Mouse (Mus musculus) ES-E14 (cell line): ENCODE measurements around the gene Ywhag. TPM values are rescaled to one million over a fixed set of nuclear protein-coding genes. Genes with fewer than 3 reads are reported as not detected.

ENCODE experiments used
- DNase-seq: peaks from one replicate; pipeline ENCODE4 v3.0.0-alpha.2; 2013; ENCODE audit warnings: low read depth, low spot score
- H3K27ac ChIP-seq: 2 replicates; pipeline ENCODE4 v1.5.1; 2012; ENCODE audit warnings: low read depth, mild to moderate bottlenecking, low read length, moderate library complexity, mixed read lengths; ENCODE audit not compliant: poor library complexity, insufficient read depth, severe bottlenecking
- H3K36me3 ChIP-seq: 2 replicates; pipeline ENCODE4 v1.6.1; 2012; ENCODE audit warnings: mild to moderate bottlenecking, low read length, moderate library complexity, mixed read lengths; ENCODE audit not compliant: control insufficient read depth, poor library complexity, insufficient read depth, severe bottlenecking
- H3K4me1 ChIP-seq, 2 experiments: fragments of 150-350 bp in 1 of 2; sonication (generic) in 1 of 2; 2 replicates each; pipeline ENCODE4 v1.6.1; 2012; ENCODE audit warnings: low read length in 2 of 2, mild to moderate bottlenecking in 1 of 2, mixed read lengths in 1 of 2; ENCODE audit not compliant: control insufficient read depth in 2 of 2, insufficient read depth in 2 of 2, poor library complexity in 1 of 2
- H3K4me3 ChIP-seq, 2 experiments: fragments of 150-350 bp in 1 of 2; sonication (generic) in 1 of 2; 2 replicates each; pipeline ENCODE4 v1.5.1; 2012; ENCODE audit warnings: low read length in 2 of 2, low read depth in 1 of 2, mild to moderate bottlenecking in 1 of 2, mixed read lengths in 1 of 2; ENCODE audit not compliant: insufficient read depth in 1 of 2, poor library complexity in 1 of 2, severe bottlenecking in 1 of 2
- H3K9ac ChIP-seq: 2 replicates; pipeline ENCODE4 v1.6.1; 2012; ENCODE audit warnings: low read depth, mild to moderate bottlenecking, low read length, mixed read lengths; ENCODE audit not compliant: poor library complexity, insufficient read depth, severe bottlenecking
- H3K9me3 ChIP-seq: fragments of 150-350 bp; sonication (generic); 2 replicates; pipeline ENCODE4 v1.6.1; 2012; ENCODE audit warnings: low read depth, mild to moderate bottlenecking, low read length; ENCODE audit not compliant: control insufficient read depth, insufficient read depth
- CHD2 ChIP-seq: IDR thresholded peaks from 2 replicates; pipeline ENCODE4 v1.6.1; 2014; ENCODE audit warnings: mild to moderate bottlenecking, low read depth, low read length, inconsistent platforms
- HCFC1 ChIP-seq: IDR thresholded peaks from 2 replicates; pipeline ENCODE4 v1.6.1; 2012; ENCODE audit warnings: low read length, inconsistent platforms, borderline replicate concordance; ENCODE audit not compliant: insufficient read depth
- MAFK ChIP-seq: IDR thresholded peaks from 2 replicates; pipeline ENCODE4 v1.6.1; 2014; ENCODE audit warnings: mild to moderate bottlenecking, low read depth, low read length, inconsistent platforms; ENCODE audit not compliant: insufficient read depth
- ZC3H11A ChIP-seq: IDR thresholded peaks from 2 replicates; pipeline ENCODE4 v1.6.1; 2012; ENCODE audit warnings: low read depth, mild to moderate bottlenecking, inconsistent platforms, low read length, borderline replicate concordance
- ZNF384 ChIP-seq: IDR thresholded peaks from 2 replicates; pipeline ENCODE4 v1.6.1; 2012; ENCODE audit warnings: low read depth, low read length, inconsistent platforms
- in situ Hi-C, 2 experiments: fragments of 600-800 bp; cut with MboI; formaldehyde crosslinking; loops; one replicate each; pipeline ENCODE4 v1.15.1; 2025; ENCODE audit warnings: low sequenced_read_pairs in 2 of 2, inconsistent platforms in 1 of 2; ENCODE audit not compliant: unreplicated experiment in 2 of 2
- total RNA-seq: library from RNA; depleted of rRNA; stranded (reverse); fragments of 300-350 nt; gene quantifications from 2 replicates; pipeline ENCODE4 v1.2.3, GENCODE M21; 2012

Gene Ywhag
- total RNA-seq, 1 experiment = 176 TPM

DNA sequence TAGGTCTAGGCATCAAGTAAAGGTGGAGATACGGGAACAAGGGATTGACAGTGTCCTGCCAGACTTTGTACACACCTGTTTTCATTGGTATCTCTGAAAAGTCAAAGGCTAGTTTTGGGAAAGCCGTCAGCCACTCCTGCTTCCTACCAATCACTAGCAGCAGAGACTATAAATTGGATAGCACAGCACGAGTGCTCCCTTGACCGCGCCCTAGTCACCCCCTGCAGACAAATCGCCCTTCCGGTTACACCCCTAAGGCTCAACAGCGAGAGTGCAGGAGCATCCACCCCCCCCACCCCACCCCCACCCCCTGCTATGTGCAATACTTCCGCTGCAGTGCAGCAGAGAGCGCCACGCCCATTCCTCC, 27.7 kb upstream of the Ywhag start:
- in situ Hi-C loops = no loop called here
- H3K27ac ChIP-seq = peak overlapping the region; percentile 96
- peak overlapping the region; percentile 75 for H3K9ac ChIP-seq

DNA sequence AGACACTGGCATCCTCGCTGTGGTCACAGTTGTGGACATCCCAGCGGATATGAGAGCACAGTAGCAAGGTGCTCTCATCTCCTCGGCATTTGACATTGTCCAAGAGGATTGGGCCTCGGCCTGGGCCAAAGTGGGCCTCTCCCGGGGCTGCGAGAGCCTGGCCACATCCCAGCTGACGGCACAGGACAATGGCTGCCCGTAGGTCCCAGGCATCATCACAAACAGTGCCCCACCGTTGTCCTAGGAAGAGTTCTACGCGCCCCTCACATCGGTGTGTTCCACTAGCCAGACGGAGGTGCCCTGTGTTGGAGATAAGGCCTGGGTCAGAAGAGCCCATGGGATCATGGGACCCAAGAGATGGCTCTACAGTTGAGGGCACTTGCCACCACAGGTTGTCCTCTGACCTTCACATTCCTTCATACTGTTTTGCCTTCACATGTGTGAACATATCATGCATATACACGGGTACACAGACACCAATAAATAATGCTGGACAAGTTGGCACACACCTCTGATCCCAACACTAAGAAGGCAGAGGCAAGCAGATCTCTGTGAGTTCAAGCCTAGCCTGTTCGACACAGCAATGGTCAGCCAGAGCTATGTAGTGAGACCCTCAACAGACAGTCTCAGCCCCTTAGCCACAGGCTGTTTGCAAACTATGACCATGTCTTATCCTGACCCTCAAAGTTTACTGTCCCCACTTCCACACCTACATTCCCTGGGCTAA, 26.7 kb upstream of the Ywhag start:
- H3K36me3 ChIP-seq = no peaks in the 10 kb centered on the region
- peak overlapping the region; percentile 96 for H3K27ac ChIP-seq
- peak overlapping the region; percentile 54 to 65; a peak in 3 of 4 replicates for H3K4me3 ChIP-seq
- H3K9ac ChIP-seq = peak overlapping the region; percentile 75; the same call in 1 of the 2 replicates
- in situ Hi-C loops = no loop called here
- H3K9me3 ChIP-seq = no peaks in the 10 kb centered on the region
- peaks cover 11 to 35% of the 10 kb centered on the region in 2 experiments for H3K4me1 ChIP-seq
- TF ChIP-seq HCFC1 = no peak
- TF ChIP-seq CHD2 = no peak
- TF ChIP-seq ZC3H11A = no peak
- no peak for TF ChIP-seq ZNF384
- TF ChIP-seq MAFK = no peak
- no peak for DNase-seq

More for the DNA sequence above, 27.7 kb upstream of the Ywhag start:
- Histone ChIP-seq H3K4me3 (peak overlapping the region; percentile 54 to 65), H3K4me1 (peaks cover 3 to 26% of the 10 kb centered on the region in 2 experiments; a peak in 3 of 4 replicates), H3K9me3 (no peaks in the 10 kb centered on the region), H3K36me3 (no peaks in the 10 kb centered on the region)
- TF ChIP-seq CHD2 (no peak), HCFC1 (no peak), ZC3H11A (no peak), ZNF384 (no peak), MAFK (no peak)
- no peak for DNase-seq

DNA sequence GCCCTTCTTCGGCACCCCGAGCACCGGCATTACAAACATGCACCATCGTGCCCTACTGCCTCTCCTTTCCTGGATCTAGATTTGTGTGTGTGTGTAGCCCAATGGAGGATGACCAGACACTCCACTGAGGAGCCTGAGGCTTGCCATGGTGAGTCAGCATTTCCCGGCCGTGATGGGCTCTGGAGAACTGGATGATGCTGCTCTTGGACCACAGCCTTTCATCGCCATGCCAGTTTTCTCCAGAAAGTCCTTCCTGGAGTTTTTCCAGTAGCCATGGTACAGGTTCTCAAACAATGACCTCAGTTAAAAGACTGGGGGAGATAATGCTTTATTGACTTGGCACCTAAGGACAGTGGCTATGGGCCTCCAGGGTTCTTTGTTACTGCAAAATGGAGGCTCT, 25.5 kb upstream of the Ywhag start:
- TF ChIP-seq HCFC1 (no peak), ZC3H11A (no peak), MAFK (peak; percentile 71), CHD2 (no peak), ZNF384 (no peak)
- in situ Hi-C loops = no loop called here
- Histone ChIP-seq H3K9ac (peak overlapping the region; percentile 75; the same call in 1 of the 2 replicates), H3K4me1 (peaks cover 11 to 37% of the 10 kb centered on the region in 2 experiments), H3K4me3 (peak overlapping the region in 1 of 2 experiments; percentile 65; a peak in 1 of 4 replicates), H3K27ac (peak overlapping the region; percentile 96), H3K9me3 (no peaks in the 10 kb centered on the region), H3K36me3 (no peaks in the 10 kb centered on the region)
- DNase-seq = no peak

DNA sequence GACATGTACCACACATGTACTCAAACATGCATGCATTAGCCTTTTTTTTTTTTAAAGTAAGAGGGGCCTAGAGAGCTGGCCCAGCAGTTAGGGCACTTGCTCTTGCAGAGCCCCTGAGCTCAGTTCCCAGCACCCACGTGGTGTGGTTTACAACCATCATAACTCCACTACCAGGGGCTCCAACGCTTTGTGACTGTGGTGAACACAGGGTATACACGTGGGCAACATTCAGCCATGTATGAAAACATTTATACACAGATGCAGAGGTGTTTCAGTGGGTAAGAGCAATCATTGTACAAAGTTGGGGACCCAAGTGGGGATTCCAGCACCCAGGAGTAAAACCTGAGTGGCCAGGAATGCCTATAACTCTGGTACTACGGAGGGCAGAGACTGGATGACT, 24.0 kb upstream of the Ywhag start:
- Histone ChIP-seq H3K9me3 (no peaks in the 10 kb centered on the region), H3K36me3 (no peaks in the 10 kb centered on the region), H3K4me1 (peaks cover 11 to 37% of the 10 kb centered on the region in 2 experiments), H3K27ac (peak overlapping the region; percentile 92), H3K9ac (peak overlapping the region; percentile 64; the same call in 1 of the 2 replicates), H3K4me3 (peak overlapping the region; percentile 36 to 63; a peak in 3 of 4 replicates)
- TF ChIP-seq CHD2 (no peak), ZNF384 (no peak), HCFC1 (no peak), ZC3H11A (no peak), MAFK (no peak)
- in situ Hi-C loops = no loop called here
- no peak for DNase-seq
